Mouse (Mus musculus): ENCODE data around the gene Sema3a. TPM values are rescaled to one million over a fixed set of nuclear protein-coding genes. Genes with fewer than 3 reads are reported as not detected.

The Sema3a gene
- total RNA-seq, 2 experiments from 2014 or later = 4.6 to 4.8 TPM

DNA sequence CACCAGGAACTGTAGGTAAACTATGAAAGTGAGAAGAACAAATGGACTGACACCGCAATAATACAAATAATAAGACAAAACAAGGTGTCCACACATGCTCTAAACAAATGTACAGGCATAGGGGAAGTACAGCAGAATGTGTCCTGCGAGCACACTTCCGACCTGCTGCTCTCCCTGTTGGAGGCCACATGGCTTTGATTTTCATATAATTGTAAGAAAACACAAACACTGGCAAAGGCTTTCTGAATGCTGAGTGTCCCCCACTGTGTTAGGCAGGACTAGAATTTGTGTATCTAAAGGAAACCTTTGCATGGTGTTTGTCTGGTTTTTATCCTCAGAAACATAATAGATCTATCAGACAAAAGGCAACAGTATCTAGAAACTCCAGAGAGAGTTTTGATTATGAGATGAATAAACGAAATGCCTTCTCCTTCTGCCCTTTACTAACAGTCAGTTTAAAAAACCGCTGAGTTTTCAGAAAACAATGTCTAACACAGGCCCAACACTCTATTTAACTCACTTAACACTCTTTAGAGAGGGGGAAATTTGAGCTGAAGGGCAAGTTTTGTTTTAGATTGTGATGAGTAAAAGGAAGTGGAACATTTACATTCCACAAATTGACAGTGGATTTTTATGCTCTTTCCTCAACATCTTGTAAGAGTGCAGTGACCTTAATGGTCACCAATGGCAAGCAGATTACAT lies 193.7 kb downstream of the Sema3a start:
- DNase-seq (ENCODE audit: low spot score in 2 of 2) = no peak

DNA sequence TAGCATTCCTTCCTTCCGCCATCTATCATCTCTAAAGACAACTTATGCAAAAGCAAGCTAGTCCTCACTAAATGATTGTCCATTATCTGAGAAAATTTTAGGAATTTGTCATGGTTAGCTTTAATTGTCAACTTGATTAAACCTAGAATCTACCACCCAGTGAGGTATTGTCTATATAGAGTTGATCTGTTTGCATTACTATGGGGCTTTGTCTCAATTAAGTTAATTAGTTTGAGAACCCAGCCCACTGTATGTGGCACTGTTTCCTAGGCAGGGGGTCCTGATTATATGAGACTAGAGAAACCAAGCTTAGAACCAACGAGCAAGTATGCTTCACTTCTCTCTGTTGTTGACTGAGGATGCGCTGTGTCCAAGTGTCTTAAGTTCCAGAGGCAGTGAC lies 194.9 kb downstream of the Sema3a start:
- DNase-seq (ENCODE audit: low spot score in 2 of 2) = no peak

DNA sequence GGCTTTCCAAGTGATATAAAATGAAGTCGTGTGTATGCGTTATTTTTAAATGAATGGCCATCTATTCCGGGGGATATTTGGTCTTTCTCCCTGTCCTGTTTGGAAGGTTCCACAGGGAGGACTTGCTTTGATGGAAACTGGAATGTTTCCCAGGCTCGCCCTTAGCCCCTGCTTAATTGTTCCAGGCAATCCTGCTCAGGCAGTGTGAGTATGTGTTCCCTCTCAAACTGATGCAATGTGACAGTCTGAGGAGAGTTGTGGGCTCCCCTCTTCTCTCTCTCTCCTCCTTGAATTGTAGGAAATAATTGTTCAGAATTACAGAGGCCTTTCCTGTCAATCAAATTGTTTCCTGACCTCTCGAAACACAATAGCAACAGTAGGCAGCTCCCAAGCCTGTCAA lies 202.1 kb downstream of the Sema3a start:
- no peak for DNase-seq (ENCODE audit: low spot score in 2 of 2)

DNA sequence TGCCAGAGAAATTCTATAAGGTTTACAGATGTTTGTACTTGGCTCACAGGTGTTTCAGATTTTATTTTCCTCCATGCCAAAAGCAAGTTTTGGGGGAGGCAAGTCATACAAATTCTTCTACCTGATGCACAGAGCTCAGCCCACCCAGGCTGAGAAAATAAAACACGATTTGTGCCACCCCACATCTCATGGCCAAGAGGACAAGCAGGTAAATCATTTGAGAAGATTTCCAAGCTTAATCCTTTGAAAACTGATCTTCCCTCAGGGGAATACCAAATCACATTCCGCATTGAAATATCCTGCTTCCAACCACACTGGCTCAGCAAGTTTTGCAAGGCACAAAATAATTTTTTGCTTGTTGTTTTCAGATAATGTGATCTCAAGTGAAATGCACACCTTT lies 206.2 kb downstream of the Sema3a start:
- no peak for DNase-seq (ENCODE audit: low spot score in 2 of 2)

DNA sequence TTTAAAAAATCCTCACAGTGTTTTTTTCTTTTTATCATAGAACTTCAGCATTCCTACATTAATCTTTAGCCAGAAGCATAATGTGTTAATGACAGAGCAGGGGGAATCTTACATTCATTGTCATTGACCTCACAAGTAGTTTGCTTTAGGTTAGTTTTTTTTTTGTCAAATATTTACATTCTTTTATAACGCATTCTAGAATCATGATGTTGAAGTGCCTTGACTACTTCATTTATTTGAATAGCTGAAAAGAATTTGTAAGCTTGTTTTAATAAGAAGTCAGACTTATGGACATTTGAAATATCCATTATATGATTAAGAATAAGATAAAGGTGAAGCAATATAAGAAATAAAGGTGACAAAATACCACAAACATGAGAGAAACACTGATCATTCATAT lies 212.5 kb downstream of the Sema3a start:
- no peak for DNase-seq (ENCODE audit: low spot score in 2 of 2)

DNA sequence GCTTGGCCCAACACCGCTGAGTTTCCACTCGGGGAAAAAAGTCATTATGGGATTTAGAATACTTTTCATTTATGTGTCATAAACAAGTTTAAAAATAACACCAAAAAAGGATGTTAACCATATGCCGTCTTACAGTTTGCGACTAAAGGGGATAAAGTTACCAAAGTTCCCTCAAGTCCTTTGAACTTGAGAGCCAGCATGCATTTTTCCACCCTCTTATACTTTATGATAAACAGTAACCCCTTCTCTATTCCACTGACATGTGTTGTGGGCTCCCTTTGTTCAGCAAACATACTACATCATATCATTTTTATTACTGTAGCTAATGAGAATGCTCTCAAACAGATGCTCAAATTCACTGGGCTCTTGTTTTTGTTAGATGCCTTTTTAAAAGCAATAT lies 221.9 kb downstream of the Sema3a start:
- DNase-seq (ENCODE audit: low spot score in 2 of 2) = no peak

DNA sequence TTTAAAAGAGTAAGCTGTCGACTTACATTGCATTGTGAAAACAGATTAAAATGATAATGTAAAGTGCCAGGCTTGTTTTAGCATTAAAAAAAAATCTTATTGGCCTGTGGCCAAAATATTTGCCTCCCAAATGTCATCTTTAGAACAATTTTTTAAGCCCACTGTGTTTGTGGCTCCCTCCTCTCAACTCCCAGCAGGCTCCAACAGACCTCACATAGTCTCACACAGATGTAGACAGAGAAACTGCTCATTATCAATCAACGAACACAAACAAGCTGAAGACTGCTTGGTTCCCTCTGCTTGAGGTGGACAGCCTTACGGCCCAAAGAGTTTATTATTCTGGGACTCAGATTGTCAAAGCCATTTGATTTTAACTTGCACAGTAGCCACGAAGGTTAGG lies 226.4 kb downstream of the Sema3a start:
- no peak for DNase-seq (ENCODE audit: low spot score in 2 of 2)

DNA sequence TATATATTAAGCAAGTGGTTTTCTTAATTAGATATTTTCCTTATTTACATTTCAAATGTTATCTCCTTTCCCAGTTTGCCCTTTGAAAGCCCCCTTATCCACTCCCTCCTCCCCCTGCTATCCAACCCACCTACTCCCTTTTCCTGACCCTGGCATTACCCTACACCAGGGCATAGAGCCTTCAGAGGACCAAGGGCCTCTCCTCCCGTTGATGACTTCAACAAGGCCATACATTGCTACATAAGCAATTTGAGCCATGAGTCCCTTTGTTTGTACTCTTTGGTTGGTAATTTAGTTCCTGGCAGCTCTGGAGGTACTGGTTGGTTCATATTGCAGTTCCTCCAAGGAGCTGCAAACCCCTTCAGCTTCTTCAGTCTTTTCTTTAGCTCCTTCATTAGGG lies 227.8 kb downstream of the Sema3a start:
- DNase-seq (ENCODE audit: low spot score in 2 of 2) = no peak

DNA sequence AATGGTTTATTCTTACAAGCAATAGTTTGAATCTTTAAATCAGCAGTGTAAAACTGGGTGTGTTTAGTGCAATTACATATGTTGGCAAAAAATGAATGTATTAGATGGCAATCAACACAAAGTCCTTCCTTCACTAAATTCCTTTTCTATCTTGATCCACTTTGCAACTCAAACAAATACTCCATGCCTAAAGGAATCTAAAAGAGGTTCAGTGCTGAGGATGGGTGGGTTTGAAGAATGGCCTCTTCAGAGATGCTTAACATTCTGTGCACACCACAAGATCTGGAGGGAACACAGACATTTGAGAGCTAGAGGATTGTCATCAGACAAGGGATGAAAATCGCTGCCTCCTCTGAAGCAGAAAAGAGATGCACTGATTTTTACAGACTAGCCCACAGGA lies 228.3 kb downstream of the Sema3a start:
- DNase-seq (ENCODE audit: low spot score in 2 of 2) = no peak

DNA sequence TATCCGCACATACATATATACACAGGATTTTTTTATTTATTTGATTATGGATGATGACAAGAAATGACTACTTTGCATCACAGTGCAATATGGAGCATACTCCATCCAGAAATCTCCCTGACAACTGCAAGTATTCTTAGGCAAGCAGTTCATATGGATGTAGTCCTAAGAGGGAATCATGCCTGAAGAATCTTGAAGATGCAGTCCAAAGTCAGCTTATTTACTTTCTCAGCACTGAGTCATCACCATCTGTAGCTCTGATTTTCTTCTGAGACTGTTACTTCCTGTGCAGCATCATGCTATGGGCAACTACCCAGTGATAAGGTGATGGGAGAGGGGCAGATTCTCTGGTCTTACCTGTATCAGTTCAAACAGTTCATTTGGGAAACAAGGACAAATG lies 229.7 kb downstream of the Sema3a start:
- DNase-seq (ENCODE audit: low spot score in 2 of 2) = no peak

DNA sequence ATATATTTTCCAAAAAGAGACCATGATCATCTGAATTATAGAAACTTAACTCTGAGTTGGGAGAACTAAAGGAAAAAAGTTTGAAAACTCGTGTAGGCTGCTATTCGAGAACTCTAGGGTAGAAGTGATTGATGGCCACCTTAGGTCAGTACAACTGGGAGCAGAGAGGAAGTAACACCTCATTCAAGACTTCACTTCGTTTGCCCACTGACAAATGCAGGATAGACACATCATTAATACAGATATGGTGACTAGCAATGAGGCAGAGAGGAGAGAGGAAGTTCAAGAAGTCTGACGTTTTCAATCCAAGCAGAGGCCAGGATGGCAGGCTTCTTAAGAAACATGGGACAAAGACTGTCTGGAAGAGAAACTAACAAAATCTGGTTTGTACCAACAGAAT lies 233.6 kb downstream of the Sema3a start:
- DNase-seq (ENCODE audit: low spot score in 2 of 2) = no peak

DNA sequence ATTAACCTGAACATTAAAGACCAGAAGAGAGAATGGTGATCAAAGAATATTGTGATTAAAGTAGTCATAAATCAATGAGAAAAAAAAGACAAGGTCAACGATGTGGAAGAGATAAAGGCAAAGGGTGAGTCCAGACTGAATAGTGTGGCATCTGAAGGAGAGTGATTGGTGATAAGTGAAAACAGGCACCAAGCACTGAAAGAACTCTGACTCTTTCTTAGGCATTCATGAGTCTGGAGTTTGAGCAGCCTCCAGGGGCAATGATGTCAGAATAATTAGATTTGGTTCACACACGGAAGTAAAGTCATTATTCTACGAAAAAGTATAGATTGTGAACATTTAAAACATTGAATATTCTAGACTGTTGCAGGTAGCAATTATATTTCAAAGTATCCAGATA lies 235.5 kb downstream of the Sema3a start:
- DNase-seq (ENCODE audit: low spot score in 2 of 2) = no peak

DNA sequence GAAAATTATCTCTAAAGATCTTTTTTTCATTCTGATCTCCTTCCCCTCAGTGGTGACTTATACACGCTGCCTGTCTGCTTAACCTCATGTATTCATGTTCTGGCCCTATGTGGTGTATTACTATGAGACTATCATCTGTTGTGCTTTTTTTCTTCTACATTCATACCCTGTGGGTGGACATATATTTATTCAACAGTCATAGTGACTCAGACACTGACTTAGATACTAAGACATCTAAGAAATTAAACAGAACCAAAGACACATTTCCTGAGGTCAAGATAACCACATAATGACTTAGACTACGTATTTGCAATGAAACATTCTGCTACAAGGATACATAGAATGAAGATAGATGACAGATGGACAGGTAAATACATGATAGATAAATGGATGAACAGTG lies 239.9 kb downstream of the Sema3a start:
- no peak for DNase-seq (ENCODE audit: low spot score in 2 of 2)

DNA sequence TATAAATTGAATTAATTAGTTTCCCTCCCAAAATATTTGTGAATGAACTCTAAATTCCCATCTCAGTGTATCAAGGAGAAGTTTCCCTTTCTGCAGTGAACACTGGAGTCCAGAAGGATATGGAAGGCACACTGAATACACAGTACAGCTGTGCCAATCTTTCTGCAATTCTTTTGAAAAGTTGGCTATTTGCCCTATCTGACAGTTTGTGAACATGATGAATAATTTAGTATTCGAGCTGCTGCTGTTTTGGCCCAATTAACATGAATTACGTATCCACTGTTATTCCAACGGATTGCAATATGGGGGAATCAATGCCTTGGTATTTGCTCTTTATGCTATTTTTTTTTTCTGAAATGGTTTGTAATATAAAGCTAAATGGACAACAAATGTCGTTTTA lies 254.0 kb downstream of the Sema3a start:
- DNase-seq (ENCODE audit: low spot score in 2 of 2) = no peak

DNA sequence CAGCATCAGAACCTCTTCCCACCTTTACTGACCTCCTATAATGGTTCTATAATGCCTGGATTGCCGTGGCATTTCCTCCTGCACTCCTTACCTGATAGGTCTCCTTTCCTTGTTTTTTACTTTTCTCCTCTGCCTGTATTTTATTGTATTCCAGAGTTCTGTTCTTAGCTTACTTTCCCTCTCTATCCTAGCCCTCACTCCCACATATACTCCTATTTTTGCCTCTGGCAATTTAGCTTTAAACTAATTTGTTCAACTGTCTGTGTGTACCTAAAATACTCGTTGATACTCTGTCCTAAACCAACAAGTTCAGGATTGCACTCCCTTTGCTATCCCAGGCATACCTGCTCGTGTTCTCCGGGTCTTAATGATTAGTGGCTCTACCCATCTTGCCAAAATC lies 258.8 kb downstream of the Sema3a start:
- DNase-seq (ENCODE audit: low spot score in 2 of 2) = no peak

DNA sequence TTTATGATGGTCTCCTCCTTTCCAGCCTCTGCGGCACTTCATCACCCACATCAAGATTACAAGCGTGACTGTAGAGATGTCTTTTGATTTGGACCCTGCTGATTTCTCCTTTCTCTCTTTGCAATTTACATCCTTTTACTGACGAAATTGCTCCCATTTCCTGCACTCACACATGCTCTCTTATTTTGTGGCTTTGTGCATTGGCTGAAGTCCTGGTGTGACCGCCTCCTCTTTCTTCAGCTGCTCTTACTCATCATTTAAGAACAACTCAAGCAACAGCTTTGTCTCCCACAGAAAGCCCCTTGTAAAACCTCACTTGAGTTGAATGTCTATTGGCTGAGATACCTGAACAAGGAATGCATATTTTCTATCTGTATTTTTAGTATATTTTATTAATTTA lies 259.5 kb downstream of the Sema3a start:
- no peak for DNase-seq (ENCODE audit: low spot score in 2 of 2)

DNA sequence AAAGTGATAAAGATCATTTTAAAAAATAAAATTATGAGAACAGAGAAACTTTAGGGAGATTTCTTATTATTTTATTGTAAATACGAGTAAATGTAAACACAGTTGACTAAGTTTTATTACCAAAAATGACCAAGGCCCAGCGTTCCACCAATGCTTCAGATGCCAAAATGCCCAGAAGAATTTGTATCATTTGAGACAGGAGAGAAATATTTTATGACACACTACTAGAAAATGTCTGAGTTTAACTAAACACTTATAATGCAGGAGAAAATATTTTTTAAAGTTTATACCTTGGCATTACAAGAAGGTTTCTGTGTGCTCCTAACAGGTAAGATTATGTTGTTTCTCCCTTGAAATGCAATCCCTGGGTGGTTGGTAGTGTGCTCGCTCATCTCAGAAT lies 261.4 kb downstream of the Sema3a start:
- no peak for DNase-seq (ENCODE audit: low spot score in 2 of 2)

DNA sequence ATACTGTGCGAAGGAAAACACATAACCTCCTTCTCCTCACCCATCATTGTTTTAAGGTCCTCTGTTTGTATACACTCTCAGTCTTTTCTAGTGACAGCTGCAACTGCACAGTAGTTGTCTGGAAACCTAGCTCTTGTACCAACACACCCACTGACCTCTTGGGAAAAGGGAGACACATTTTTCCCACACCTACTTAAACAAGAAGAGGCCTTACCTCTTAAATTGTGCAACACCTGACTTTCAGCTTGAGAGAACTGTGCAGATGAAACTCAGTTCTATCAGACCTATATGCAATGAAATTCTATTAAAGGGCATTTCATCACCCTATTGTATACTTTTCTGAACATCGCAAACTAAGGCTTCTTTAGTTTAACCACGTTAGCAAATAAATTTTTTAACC lies 262.5 kb downstream of the Sema3a start:
- DNase-seq (ENCODE audit: low spot score in 2 of 2) = no peak

DNA sequence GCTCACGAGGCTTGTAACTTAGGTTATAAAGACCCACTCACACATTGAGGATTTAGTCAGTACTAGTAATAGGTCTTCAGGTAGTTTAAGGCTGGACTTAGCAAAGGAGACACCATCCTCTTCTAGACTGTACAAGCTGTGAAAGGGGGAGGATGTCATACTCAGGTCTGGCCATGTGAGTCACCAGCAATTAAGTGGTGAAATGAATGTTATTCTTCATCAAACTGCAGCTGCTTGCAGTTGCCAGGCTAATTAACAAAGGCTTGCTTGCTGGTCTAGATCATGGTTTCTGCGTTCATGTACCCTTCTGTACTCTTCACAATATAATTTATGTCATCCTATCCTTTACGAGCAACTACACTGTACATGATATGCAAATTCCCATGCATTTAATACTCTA lies 264.8 kb downstream of the Sema3a start:
- DNase-seq (ENCODE audit: low spot score in 2 of 2) = no peak

DNA sequence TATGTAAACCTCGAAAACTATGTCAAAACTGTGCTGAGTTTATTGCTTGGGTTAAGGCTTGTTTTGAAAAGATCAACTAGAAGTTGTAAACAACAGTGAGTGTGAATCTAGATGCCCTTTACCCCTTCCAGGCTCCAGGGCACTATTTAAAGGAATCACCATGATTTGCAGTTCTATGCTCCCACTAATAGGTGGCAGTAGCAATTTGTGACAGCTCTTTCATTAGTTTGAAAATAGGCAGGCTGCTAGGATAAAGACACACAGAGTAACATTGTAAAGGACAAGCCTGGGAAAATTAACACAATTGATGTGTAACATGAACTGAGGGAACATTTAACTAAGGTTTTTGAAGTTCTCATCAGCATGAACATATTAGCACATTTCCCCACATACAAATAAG lies 280.2 kb downstream of the Sema3a start:
- no peak for DNase-seq (ENCODE audit: low spot score in 2 of 2)

DNA sequence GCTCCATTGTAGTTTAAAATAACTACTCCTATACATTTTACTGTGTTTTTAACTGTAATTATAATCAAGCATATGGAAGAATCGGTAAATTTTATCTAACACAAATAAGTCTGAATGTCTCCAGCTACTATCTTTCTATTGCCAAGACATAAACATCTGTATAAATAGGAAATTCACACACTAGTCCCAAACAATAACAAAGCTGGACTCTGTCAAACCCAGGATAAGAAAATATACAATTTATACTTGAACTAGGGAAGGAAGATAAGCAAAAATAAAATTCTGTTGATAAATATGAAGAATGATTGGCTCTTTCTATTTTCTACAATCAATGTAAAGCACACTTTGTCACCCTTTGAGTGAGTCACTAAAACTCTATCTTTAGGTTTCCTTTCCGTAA lies 280.9 kb downstream of the Sema3a start:
- no peak for DNase-seq (ENCODE audit: low spot score in 2 of 2)

DNA sequence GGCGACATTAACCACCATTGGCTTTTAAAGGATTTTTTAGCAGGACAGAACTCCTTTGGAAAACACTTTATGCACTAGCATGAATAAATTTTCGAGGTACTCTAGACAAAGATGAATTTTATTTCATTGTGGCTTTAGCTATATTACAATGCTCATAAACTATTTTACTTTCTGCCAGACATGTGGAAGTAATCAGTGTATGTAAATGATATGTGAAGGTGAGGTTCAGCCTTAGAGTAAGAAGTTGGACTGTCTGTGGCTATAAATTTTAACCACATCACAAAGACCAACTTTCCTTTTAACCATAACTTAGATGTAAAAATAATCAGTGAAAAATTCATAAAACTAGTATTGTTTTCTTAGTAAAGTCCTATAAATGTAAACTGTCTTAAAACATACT lies 286.7 kb downstream of the Sema3a start:
- no peak for DNase-seq (ENCODE audit: low spot score in 2 of 2)

DNA sequence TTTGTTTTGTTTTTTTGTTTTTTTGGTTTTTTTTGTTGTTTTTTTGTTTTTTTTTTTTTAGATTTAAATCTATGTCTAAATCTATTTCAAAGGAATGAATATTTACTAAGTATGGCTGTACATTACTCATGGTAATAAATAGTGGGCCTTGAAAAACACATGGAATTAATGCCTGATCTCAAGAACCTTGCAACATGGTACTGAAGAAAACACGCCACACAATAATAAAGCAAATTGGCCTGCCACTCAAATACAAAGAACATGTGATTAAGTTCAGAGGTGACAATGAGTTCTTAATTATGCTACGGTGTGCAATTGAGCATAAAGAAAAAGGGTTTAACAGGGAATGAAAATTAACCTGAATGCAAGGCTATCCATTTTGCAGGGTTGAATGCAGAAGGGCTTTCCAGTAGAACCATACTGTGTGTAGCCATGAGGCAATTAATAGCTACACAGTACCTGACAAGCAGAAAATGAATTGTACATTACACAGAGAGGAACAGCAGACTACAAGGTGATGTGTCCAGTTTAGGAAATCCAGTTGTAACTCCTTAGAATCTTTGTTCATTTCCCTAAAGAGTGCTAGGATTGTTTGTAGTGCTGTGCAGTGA lies 288.8 kb downstream of the Sema3a start:
- DNase-seq (ENCODE audit: low spot score in 2 of 2) = no peak

All from layer of hippocampus, postnatal 10 days (tissue).